Mouse (Mus musculus): ENCODE data around the gene Pi16.

GRCm38 (mm10) chr17:29273889-29274288, 43.6 kb upstream of the Pi16 start:
- TF ChIP-seq CTCF (IDR thresholded peaks at IDR 0.05; ENCODE audit: borderline replicate concordance, insufficient read depth, low read length) (no peak), POLR2A (IDR thresholded peaks at IDR 0.05; ENCODE audit: low read depth, low read length) (no peak)

Measured in embryonic fibroblast, embryonic 13.5 days (primary cell).